Mouse (Mus musculus) fat pad, adult 2 months (tissue): ENCODE measurements at regions not wholly inside any gene's neighbourhood (a gene's known extent, or its start where the extent isn't known, plus 50 kb on each side); places are given as distances from the start of the nearest gene placed in this dataset.

Source experiments
- DNase-seq: peaks from one replicate; pipeline ENCODE4 v3.0.0-alpha.2; 2011; ENCODE audit warnings: low read depth, low spot score; ENCODE audit errors: extremely low read depth

DNA sequence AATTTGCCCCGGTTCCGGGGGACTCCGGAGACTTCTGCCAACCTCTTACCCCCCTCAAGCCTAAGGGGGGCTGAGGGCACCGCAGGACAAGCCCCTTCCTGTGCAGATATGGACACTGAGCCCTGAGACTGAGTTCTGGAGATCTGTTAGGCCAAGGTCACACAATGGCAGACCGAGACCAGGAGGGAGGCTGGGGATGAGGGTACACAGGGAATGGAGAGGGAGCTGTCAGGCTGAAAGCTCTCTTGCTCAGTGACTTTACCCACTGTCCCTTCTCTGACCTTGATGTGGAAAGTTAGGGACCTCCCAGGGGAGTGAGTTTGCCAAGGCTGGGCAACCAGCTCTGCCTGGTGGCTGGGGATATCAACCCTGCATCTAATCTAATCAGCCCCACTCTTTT, 82.7 kb downstream of the Cstad start:
- no peak for DNase-seq

- no peak for DNase-seq
These were observed 82.1 kb downstream of the Cstad start for GRCm38 (mm10) chr2:30676833-30677459.

GRCm38 (mm10) chr2:30676450-30676832, 81.6 kb downstream of the Cstad start:
- no peak for DNase-seq

- no peak for DNase-seq
These were observed 81.0 kb downstream of the Cstad start for GRCm38 (mm10) chr2:30675839-30676238.

DNA sequence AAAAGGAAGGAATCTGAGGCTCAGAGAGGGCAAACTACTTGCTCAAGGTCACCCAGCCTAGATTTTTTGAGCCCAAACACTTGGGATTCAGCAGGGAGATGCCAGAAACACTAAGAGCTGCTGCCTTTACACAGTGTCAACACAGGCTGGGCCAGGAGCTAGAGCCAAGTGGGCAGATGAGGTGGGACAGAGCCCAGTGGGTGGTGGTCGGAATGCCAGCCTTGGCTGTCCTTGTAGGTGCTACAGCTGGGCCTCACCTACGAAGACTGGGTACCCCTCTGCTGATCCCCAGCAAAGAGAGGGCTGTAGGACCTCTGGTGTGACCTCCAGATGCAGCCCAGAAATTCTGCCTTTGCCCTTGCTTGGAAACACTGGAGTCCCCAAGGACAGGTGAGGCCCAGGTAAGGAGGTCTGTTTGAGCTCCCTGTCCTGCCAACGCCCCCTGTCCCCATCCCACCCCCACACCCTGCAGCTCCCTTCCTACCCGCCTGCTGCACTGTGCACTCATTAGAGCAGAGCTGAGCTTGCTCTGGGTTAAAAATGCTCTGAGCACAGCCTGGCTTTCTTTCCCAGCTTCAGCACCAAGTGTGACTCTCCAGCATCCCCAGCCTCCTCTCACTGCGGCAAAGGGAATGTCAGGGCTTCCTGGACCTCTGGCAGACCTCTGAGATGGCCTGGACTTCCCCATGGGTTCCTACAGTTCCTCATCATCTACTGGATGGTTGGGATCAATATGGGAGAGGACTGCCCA, 76.2 kb downstream of the Cstad start:
- no peak for DNase-seq

DNA sequence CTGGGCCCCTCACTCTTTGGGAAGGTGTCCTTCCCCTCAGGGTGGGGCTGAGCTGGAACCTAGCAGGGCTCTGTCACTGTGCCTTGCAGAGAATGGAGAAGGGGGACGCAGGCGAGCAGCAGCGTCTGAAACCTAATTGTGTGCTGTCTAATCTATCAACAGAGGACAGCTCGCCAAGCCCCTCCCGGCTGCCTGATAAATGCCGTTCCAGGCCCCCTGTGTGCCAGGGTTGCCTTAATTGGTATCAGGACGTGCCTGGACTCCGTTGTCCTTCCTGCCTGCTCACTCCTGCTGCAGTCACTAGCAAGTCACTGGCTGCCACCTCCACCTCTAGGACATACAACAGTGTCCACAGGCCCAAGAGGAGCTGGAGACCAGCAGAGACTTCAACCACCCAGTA, 72.6 kb downstream of the Cstad start:
- no peak for DNase-seq

DNA sequence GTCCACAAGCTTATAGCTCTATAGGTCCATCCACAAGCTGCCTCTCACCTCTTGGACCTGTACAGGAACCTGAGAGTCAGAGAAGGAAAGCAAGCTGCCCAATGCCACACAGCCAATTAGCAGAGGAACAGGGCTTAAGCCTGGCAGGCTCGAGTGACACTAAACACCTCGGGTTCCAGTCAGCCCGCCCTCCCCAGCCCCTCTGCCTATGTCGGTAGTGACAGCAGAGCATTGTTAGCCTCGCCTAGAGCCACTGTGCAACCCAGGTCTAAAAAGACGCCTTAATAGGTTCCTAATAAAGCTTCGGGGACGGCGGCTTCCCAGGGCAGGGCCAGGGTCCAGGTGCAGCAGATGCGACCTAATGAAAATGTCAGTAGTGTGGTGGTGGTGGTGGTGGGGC, 66.3 kb downstream of the Cstad start:
- no peak for DNase-seq

DNA sequence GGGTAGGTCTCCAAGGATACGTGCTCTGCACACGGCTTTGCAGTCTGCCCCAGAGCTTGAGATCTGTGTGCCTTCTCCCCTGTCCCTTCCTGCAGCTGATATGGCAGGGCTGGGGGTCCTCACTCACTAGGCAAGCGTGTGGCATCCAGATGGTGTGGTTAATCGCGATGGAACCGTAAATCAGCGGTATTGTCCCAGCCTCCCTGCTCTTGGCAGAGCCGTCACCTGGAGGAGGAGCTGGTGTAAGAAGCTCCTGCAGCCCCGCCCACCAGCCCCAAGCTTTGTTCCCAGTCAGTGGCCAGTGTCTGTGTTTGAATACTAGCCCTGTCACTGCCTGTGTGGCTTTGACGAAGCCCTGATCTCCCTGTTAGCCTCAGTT, 65.8 kb downstream of the Cstad start:
- no peak for DNase-seq

- no peak for DNase-seq
These were observed 65.2 kb downstream of the Cstad start for GRCm38 (mm10) chr2:30659836-30660612.

DNA sequence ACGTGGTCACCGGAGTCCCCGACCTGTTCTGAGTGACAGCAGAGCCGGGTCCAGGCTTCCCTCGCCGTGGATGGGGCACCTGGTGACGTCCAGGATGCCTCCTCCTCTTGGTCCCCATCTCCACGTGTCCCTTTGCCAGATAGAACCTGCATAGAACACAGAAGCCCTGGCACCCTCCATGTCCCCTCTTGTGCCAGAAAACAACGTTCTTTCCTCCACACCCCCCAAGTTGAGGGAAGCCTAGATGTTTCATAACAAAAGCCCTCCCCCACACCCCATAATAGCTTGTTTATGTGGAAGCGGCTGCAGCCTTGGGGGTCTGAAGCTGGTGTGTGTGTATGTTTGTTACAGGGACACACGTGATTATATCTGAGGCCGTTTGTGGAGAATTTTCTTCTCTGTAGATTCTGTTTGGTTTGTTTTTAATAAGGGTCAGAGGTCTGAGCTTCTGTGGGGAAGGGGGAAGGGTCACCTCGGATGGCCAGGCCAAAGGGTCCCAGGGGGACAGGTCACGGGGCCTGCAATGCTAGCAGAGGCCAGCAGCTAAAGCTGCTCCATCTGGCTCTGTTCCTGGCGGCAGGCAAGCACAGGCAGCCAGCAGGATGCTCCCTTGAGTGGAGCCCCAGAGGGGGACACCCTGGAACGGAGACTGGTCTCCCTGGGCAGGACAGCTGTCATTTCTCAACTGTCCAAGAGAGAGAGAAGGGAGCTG, 64.2 kb downstream of the Cstad start:
- no peak for DNase-seq
